Mouse (Mus musculus): Measurements from ENCODE around the gene Uxt. TPM values are rescaled to one million over a fixed set of nuclear protein-coding genes. Genes with fewer than 3 reads are reported as not detected.

The Uxt gene
- total and polyA plus RNA-seq, 3 experiments, result 38.8 to 42.3 (median 40.1) TPM

GRCm38 (mm10) chrX:20915075-20915474, 46.7 kb downstream of the Uxt start:
- H3K9me3 ChIP-seq (replicated peaks; ENCODE audit: low read length), result no peaks in the 10 kb centered on the region
- H3K36me3 ChIP-seq (replicated peaks in 1 of 2; ENCODE audit: control insufficient read depth in 1 of 2, insufficient read depth in 1 of 2, low read length in 1 of 2), result no peaks in the 10 kb centered on the region
- H3K27me3 ChIP-seq (replicated peaks), result peaks cover 13% of the 10 kb centered on the region
- no peaks in the 10 kb centered on the region for H3K79me2 ChIP-seq (replicated peaks; ENCODE audit: control insufficient read depth, extremely low read depth, insufficient read depth, poor library complexity, severe bottlenecking)
- H3K4me1 ChIP-seq (ENCODE audit: control insufficient read depth in 1 of 2, insufficient read depth in 2 of 2), result peaks cover 5 to 8% of the 10 kb centered on the region in 2 experiments; a peak in 2 of 4 replicates
- no peak overlapping the region for H3K4me2 ChIP-seq (ENCODE audit: insufficient read depth, low read depth, poor library complexity, severe bottlenecking)
- H3K9ac ChIP-seq (ENCODE audit: insufficient read depth, low read depth), result no peak overlapping the region
- in situ Hi-C loops (cut with MboI; ENCODE audit: low pct_ligation_motif_present, low pct_unique_long_range_greater_than_20kb, low sequenced_read_pairs), result no loop called here
- TF ChIP-seq ZC3H11A (IDR thresholded peaks at IDR 0.05; ENCODE audit: low read depth, low read length) (no peak), MYC (IDR thresholded peaks at IDR 0.05; ENCODE audit: low read depth, low read length) (0 out of 2 replicates have a peak, but pooled peaks have one; percentile 10), SMC3 (IDR thresholded peaks at IDR 0.05; ENCODE audit: low read depth, low read length) (no peak), BHLHE40 (IDR thresholded peaks at IDR 0.05; ENCODE audit: low read depth, low read length) (no peak)
- no peak overlapping the region for H3K27ac ChIP-seq (ENCODE audit: insufficient read depth, low read depth)
- DNase-seq (ENCODE audit: extremely low read depth), result no peak
- H3K4me3 ChIP-seq (replicated peaks in 1 of 3; ENCODE audit: low read depth in 2 of 3, low read length in 2 of 3, poor library complexity in 1 of 3), result no peak overlapping the region
- dilution Hi-C loops (cut with MboI; ENCODE audit: extremely low pct_ligation_motif_present, extremely low pct_unique_long_range_greater_than_20kb, low sequenced_read_pairs), result no loop called here

- no peaks in the 10 kb centered on the region for H3K79me2 ChIP-seq (replicated peaks; ENCODE audit: control insufficient read depth, extremely low read depth, insufficient read depth, poor library complexity, severe bottlenecking)
- H3K9me3 ChIP-seq (replicated peaks; ENCODE audit: low read length), result no peaks in the 10 kb centered on the region
- no peak overlapping the region for H3K4me2 ChIP-seq (ENCODE audit: insufficient read depth, low read depth, poor library complexity, severe bottlenecking)
- TF ChIP-seq CTCF (conservative IDR thresholded peaks at IDR 0.05 in 1 of 2, IDR thresholded peaks at IDR 0.05 in 1 of 2; ENCODE audit: low read depth in 2 of 2, low read length in 2 of 2) (no peak), MAFK (IDR thresholded peaks at IDR 0.05; ENCODE audit: insufficient replicate concordance, low read length) (no peak), NRF1 (IDR thresholded peaks at IDR 0.05; ENCODE audit: low read depth, low read length) (no peak)
- peaks cover 5 to 8% of the 10 kb centered on the region in 2 experiments; a peak in 2 of 4 replicates for H3K4me1 ChIP-seq (ENCODE audit: control insufficient read depth in 1 of 2, insufficient read depth in 2 of 2)
- DNase-seq (ENCODE audit: extremely low read depth), result no peak
- no peaks in the 10 kb centered on the region for H3K36me3 ChIP-seq (replicated peaks in 1 of 2; ENCODE audit: control insufficient read depth in 1 of 2, insufficient read depth in 1 of 2, low read length in 1 of 2)
- H3K27me3 ChIP-seq (replicated peaks), result peaks cover 3% of the 10 kb centered on the region
- in situ Hi-C loops (cut with MboI; ENCODE audit: low pct_ligation_motif_present, low pct_unique_long_range_greater_than_20kb, low sequenced_read_pairs) (no loop called here), dilution Hi-C loops (cut with MboI; ENCODE audit: extremely low pct_ligation_motif_present, extremely low pct_unique_long_range_greater_than_20kb, low sequenced_read_pairs) (no loop called here)
- H3K4me3 ChIP-seq (replicated peaks in 1 of 3; ENCODE audit: low read depth in 2 of 3, low read length in 2 of 3, poor library complexity in 1 of 3), result no peak overlapping the region
- H3K27ac ChIP-seq (ENCODE audit: insufficient read depth, low read depth), result no peak overlapping the region
- H3K9ac ChIP-seq (ENCODE audit: insufficient read depth, low read depth), result no peak overlapping the region
Observed at GRCm38 (mm10) chrX:20913726-20914125, 48.1 kb downstream of the Uxt start.

- TF ChIP-seq JUN (IDR thresholded peaks at IDR 0.05; ENCODE audit: insufficient read depth, low read depth, low read length) (no peak), MEF2A (IDR thresholded peaks at IDR 0.05; ENCODE audit: borderline replicate concordance, low read depth, low read length) (no peak), RCOR1 (conservative IDR thresholded peaks at IDR 0.05; ENCODE audit: low read depth, low read length) (no peak), E2F4 (IDR thresholded peaks at IDR 0.05; ENCODE audit: insufficient replicate concordance, low read depth, low read length) (no peak), TBP (conservative IDR thresholded peaks at IDR 0.05; ENCODE audit: low read depth, low read length) (no peak), POLR2AphosphoS2 (IDR thresholded peaks at IDR 0.05; ENCODE audit: low read depth, low read length) (no peak), EP300 (IDR thresholded peaks at IDR 0.05; ENCODE audit: low read length) (no peak), MAZ (IDR thresholded peaks at IDR 0.05; ENCODE audit: low read depth, low read length) (no peak), IRF4 (IDR thresholded peaks at IDR 0.05; ENCODE audit: low read depth, low read length) (no peak)
- peaks cover 2 to 4% of the 10 kb centered on the region in 2 experiments; a peak in 2 of 4 replicates for H3K4me1 ChIP-seq (ENCODE audit: control insufficient read depth in 1 of 2, insufficient read depth in 2 of 2)
- H3K9ac ChIP-seq (ENCODE audit: insufficient read depth, low read depth), result no peak overlapping the region
- H3K27me3 ChIP-seq (replicated peaks), result no peaks in the 10 kb centered on the region
- no peak overlapping the region for H3K4me3 ChIP-seq (replicated peaks in 1 of 3; ENCODE audit: low read depth in 2 of 3, low read length in 2 of 3, poor library complexity in 1 of 3)
- no peak overlapping the region for H3K4me2 ChIP-seq (ENCODE audit: insufficient read depth, low read depth, poor library complexity, severe bottlenecking)
- H3K9me3 ChIP-seq (replicated peaks; ENCODE audit: low read length), result no peaks in the 10 kb centered on the region
- H3K79me2 ChIP-seq (replicated peaks; ENCODE audit: control insufficient read depth, extremely low read depth, insufficient read depth, poor library complexity, severe bottlenecking), result no peaks in the 10 kb centered on the region
- dilution Hi-C loops (cut with MboI; ENCODE audit: extremely low pct_ligation_motif_present, extremely low pct_unique_long_range_greater_than_20kb, low sequenced_read_pairs), result no loop called here
- DNase-seq (ENCODE audit: extremely low read depth), result no peak
- no peak overlapping the region for H3K27ac ChIP-seq (ENCODE audit: insufficient read depth, low read depth)
- no peaks in the 10 kb centered on the region for H3K36me3 ChIP-seq (replicated peaks in 1 of 2; ENCODE audit: control insufficient read depth in 1 of 2, insufficient read depth in 1 of 2, low read length in 1 of 2)
- in situ Hi-C loops (cut with MboI; ENCODE audit: low pct_ligation_motif_present, low pct_unique_long_range_greater_than_20kb, low sequenced_read_pairs), result no loop called here
Observed at GRCm38 (mm10) chrX:20910074-20910473, 51.7 kb downstream of the Uxt start.
